Mouse (Mus musculus) ES-Bruce4 (cell line): ENCODE data around the gene Baz2b.

Experiments used
- CTCF ChIP-seq: IDR thresholded peaks from one replicate; pipeline ENCODE4 v1.8.1; 2011; ENCODE audit warnings: low read depth, low read length
- POLR2A ChIP-seq: IDR thresholded peaks from one replicate; pipeline ENCODE4 v1.8.1; 2011; ENCODE audit warnings: low read length; ENCODE audit not compliant: insufficient read depth

DNA sequence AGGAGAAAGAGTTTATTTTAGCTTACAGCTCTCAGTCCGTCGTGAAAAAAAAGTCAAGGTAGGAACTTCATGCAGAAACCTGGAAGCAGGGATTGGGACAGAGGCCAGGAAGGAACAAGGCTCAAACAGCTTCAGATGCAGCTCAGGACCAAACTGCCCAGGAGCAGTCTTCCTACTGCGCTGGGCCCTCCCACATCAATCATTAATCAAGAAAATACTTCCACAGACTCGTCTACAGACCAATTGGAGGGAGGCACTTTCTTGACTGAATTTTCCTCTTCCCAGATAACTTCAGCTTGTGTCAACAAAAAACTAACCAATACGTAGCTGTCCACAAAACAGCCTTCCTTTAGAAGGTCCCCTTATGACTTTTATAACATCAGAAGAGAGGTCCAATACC, 144.2 kb downstream of the Baz2b start:
- TF ChIP-seq CTCF (no peak), POLR2A (no peak)
